Mouse (Mus musculus) liver, embryonic 18 days (tissue): ENCODE measurements around the gene Kctd6. TPM values are rescaled to one million over a fixed set of nuclear protein-coding genes. Genes with fewer than 3 reads are reported as not detected.

Source experiments
- polyA plus RNA-seq: library from polyadenylated mRNA; depleted of rRNA; stranded (reverse); fragments of >200 nt; gene quantifications from 2 replicates; pipeline ENCODE4 v1.2.3, GENCODE M21; 2012; rRNA removed

Gene Kctd6
- 4.5 and 5.0 TPM in 2 replicates for polyA plus RNA-seq

GRCm38 (mm10) chr14:8213803-8214224 is at the start of gene Kctd6:
Gene Kctd6 (plus strand): TSS chr14:8214140.

GRCm38 (mm10) chr14:8172507-8173410 is 41.2 kb upstream of the Kctd6 start, which contains the start of gene Pdhb:
Gene Pdhb (minus strand): TSS chr14:8173025.

GRCm38 (mm10) chr14:8259166-8259565 is 45.2 kb downstream of the Kctd6 start, which contains the start of gene Acox2:
Gene Acox2 (minus strand): TSS chr14:8259353.

Other genes starting within 250 kb of the Kctd6 start
- 3.6 and 3.9 TPM in 2 replicates for gene Dnase1l3, start 219.6 kb upstream of the Kctd6 start, polyA plus RNA-seq
- 7.5 and 7.8 TPM in 2 replicates for gene Abhd6, start 211.2 kb upstream of the Kctd6 start, polyA plus RNA-seq
- 7.0 and 7.6 TPM in 2 replicates for gene Rpp14, start 133.8 kb upstream of the Kctd6 start, polyA plus RNA-seq
- 14.9 and 16.8 TPM in 2 replicates for gene Pxk, start 115.9 kb upstream of the Kctd6 start, polyA plus RNA-seq
- 91.1 and 93.2 TPM in 2 replicates for gene Pdhb, start 41.1 kb upstream of the Kctd6 start, polyA plus RNA-seq
- 103 and 112 TPM in 2 replicates for gene Acox2, start 45.2 kb downstream of the Kctd6 start, polyA plus RNA-seq
- 0.05 and 0.09 TPM in 2 replicates for gene Fam107a, start 103.9 kb downstream of the Kctd6 start, polyA plus RNA-seq
- 0.02 TPM in 1 of 2 replicates, not detected in the other for gene Oit1, start 164.6 kb downstream of the Kctd6 start, polyA plus RNA-seq